Mouse (Mus musculus) midbrain, postnatal 0 days (tissue): Measurements from ENCODE around the gene Sipa1l3. TPM values are rescaled to one million over a fixed set of nuclear protein-coding genes. Genes with fewer than 3 reads are reported as not detected.

ENCODE experiments used
- ATAC-seq: fragments of 200-750 bp; cut with Nextera tagmentation; 2 replicates; pipeline ENCODE4 v1.8.0; 2017; ENCODE audit warnings: moderate number of reproducible peaks, mild to moderate bottlenecking, moderate TSS enrichment, moderate library complexity; ENCODE audit not compliant: low FRiP score
- DNase-seq: peaks from one replicate; pipeline ENCODE4 v3.0.0-alpha.2; 2015; ENCODE audit warnings: low spot score
- H3K27ac ChIP-seq: fragments of 300-500 bp; sonication (generic); 2 replicates; pipeline ENCODE4 v1.5.1; 2014; ENCODE audit warnings: low read depth, mild to moderate bottlenecking, low read length, mixed read lengths
- H3K27me3 ChIP-seq: fragments of 300-500 bp; sonication (generic); 2 replicates; pipeline ENCODE4 v1.6.1; 2014; ENCODE audit warnings: low read length, control low read depth, mixed read lengths; ENCODE audit not compliant: insufficient read depth
- H3K36me3 ChIP-seq: fragments of 300-500 bp; sonication (generic); 2 replicates; pipeline ENCODE4 v1.6.1; 2014; ENCODE audit warnings: low read length, control low read depth, mixed read lengths; ENCODE audit not compliant: insufficient read depth
- H3K4me1 ChIP-seq: fragments of 300-500 bp; sonication (generic); 2 replicates; pipeline ENCODE4 v1.6.1; 2014; ENCODE audit warnings: mild to moderate bottlenecking, control low read depth, antibody characterized with exemption, low read length, mixed read lengths; ENCODE audit not compliant: insufficient read depth
- H3K4me2 ChIP-seq: fragments of 300-500 bp; sonication (generic); 2 replicates; pipeline ENCODE4 v1.6.1; 2014; ENCODE audit warnings: low read depth, mild to moderate bottlenecking, low read length, mixed read lengths; ENCODE audit not compliant: poor library complexity, severe bottlenecking
- H3K4me3 ChIP-seq: fragments of 300-500 bp; sonication (generic); 2 replicates; pipeline ENCODE4 v1.5.1; 2014; ENCODE audit warnings: low read depth, mild to moderate bottlenecking, low read length, moderate library complexity
- H3K9ac ChIP-seq: fragments of 300-500 bp; sonication (generic); replicated peaks from 2 replicates; pipeline ENCODE4 v1.6.1; 2014; ENCODE audit warnings: mild to moderate bottlenecking, low read length, moderate library complexity, mixed read lengths; ENCODE audit not compliant: poor library complexity, severe bottlenecking
- H3K9me3 ChIP-seq: fragments of 300-500 bp; sonication (generic); 2 replicates; pipeline ENCODE4 v1.6.1; 2016; ENCODE audit warnings: low read length, control low read depth
- CTCF ChIP-seq: IDR thresholded peaks from 2 replicates; pipeline ENCODE4 v1.5.1; 2016; ENCODE audit warnings: antibody characterized with exemption, mild to moderate bottlenecking
- WGBS: fragments of 180-500 bp; shearing (Covaris S2); extraction: QIAGEN DNeasy Blood & Tissue Kit; methylation state at CpG from one replicate; pipeline ENCODE4 v1.1.7; 2014; 5-methylcytosine and 5-hydroxymethylcytosine counted together
- polyA plus RNA-seq: library from polyadenylated mRNA; unstranded; fragments of >200 nt; fragmentation: Nextera tagmentation; extraction: Ambion mirVana; gene quantifications from 2 replicates; pipeline ENCODE4 v1.2.1, GENCODE M21; 2015
- total RNA-seq: library from RNA; depleted of rRNA; stranded (reverse); fragments of >200 nt; gene quantifications from 2 replicates; pipeline ENCODE4 v1.2.3, GENCODE M21; 2014

The Sipa1l3 gene
- total and polyA plus RNA-seq, 2 experiments from 2014 or later: 13.9 to 80.7 TPM

DNA sequence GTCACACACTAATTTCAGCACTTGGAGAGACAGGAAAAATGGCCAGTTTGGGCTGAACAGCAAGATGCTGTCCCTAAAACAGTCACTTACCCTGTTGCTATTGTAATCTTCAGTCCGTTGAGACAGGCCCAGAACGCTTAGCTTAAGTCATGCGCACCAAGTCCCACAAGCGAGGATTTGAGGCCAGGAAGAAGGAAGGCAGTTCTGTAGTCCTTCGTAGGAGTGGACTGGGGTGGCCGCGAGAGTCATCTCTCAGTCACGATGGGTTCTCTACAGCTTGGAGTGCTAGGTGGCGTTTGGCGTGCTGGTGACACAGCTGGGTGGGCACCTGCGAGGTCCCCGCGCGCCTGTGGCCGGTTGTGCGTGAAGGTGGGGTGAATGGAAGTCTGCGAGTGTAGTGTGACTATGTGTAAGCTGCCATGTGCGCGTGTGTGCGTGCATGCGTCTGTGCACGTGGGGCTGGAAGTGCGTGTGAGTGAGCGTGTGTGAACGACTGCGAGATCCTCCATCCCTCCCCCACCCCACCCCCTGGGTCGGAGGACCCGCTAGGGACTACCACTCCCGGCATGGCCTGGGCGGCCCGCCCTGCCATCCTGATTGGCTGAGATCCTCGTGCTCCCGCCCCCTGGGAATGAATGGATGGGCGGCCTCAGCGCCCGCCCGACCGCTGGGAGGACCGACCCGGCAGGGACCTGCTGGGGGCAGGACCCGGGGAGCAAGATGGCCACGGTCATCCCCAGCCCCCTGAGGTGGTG is 210.9 kb downstream of the Sipa1l3 start:
- 1% methylated on average over 39 of the region's 42 CpGs for WGBS
- DNase-seq (peak; percentile 95), ATAC-seq (peak; percentile 77)
- TF ChIP-seq CTCF: no peak
- H3K4me2 ChIP-seq: peak overlapping the region; percentile 95
- no peaks in the 10 kb centered on the region for H3K27me3 ChIP-seq
- H3K27ac ChIP-seq: peak overlapping the region; percentile 78
- H3K4me1 ChIP-seq: no peaks in the 10 kb centered on the region; the same call in 1 of the 2 replicates
- peaks cover 5% of the 10 kb centered on the region; the same call in 1 of the 2 replicates for H3K36me3 ChIP-seq
- peak overlapping the region; percentile 81 for H3K9ac ChIP-seq
- H3K9me3 ChIP-seq: no peaks in the 10 kb centered on the region
- peak overlapping the region; percentile 82 for H3K4me3 ChIP-seq

DNA sequence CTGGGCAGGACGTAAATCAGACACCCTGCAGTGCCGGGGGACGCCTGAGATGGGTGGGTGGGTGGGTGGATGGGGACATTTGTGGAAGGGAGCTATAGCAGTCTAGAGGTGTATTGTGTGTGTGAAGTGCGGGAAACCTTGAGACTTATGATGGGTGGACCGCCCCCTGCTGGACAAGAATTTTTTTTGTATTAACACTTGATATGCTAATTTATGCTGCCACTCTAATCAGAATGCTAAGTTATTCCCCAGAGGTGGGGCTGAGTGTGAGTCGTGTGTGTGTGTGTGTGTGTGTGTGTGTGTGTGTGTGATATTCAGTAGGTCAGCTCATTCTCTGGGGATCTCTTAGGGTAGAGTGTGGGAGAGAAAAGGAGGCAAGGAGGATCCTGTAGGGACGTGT is 211.8 kb downstream of the Sipa1l3 start:
- WGBS: 6% methylated on average over 7 of the region's 7 CpGs
- ATAC-seq (no peak), DNase-seq (peak; percentile 86)
- H3K9ac ChIP-seq: peak overlapping the region; percentile 15; the same call in 1 of the 2 replicates
- peaks cover 5% of the 10 kb centered on the region; the same call in 1 of the 2 replicates for H3K36me3 ChIP-seq
- no peaks in the 10 kb centered on the region for H3K9me3 ChIP-seq
- H3K27ac ChIP-seq: peak overlapping the region; percentile 78
- H3K4me3 ChIP-seq: peak overlapping the region; percentile 82
- no peaks in the 10 kb centered on the region; the same call in 1 of the 2 replicates for H3K4me1 ChIP-seq
- no peaks in the 10 kb centered on the region for H3K27me3 ChIP-seq
- peak; percentile 74 for TF ChIP-seq CTCF
- peak overlapping the region; percentile 95 for H3K4me2 ChIP-seq

DNA sequence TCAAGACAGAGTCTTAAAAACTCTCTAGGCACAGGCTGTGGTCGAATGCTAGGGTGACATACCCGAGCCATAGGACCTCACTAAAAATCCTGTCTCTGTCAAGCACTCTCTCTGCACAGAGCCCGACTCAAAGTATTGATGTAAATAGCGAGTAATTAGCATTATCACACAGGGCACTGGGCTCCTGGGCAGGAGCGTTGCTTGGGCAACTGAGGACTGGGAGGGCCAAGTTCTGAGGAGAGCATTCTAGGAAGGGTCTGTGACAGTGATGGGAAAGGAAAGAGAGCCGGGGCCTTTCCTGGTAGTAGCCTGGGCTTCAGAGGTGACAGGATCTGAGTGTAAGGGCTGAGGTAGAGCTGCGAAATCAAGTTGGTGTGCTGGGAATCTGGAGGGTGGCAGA is 212.3 kb downstream of the Sipa1l3 start:
- H3K27me3 ChIP-seq: no peaks in the 10 kb centered on the region
- ATAC-seq: no peak
- peaks cover 3% of the 10 kb centered on the region; the same call in 1 of the 2 replicates for H3K36me3 ChIP-seq
- peak overlapping the region; percentile 32; the same call in 1 of the 2 replicates for H3K27ac ChIP-seq
- peak overlapping the region; percentile 82 for H3K4me3 ChIP-seq
- peak overlapping the region; percentile 15; the same call in 1 of the 2 replicates for H3K9ac ChIP-seq
- no peaks in the 10 kb centered on the region for H3K9me3 ChIP-seq
- H3K4me1 ChIP-seq: no peaks in the 10 kb centered on the region; the same call in 1 of the 2 replicates
- WGBS: 14% methylated on average over 7 of the region's 7 CpGs
- peak overlapping the region; percentile 95 for H3K4me2 ChIP-seq
- TF ChIP-seq CTCF: no peak
- DNase-seq: no peak

DNA sequence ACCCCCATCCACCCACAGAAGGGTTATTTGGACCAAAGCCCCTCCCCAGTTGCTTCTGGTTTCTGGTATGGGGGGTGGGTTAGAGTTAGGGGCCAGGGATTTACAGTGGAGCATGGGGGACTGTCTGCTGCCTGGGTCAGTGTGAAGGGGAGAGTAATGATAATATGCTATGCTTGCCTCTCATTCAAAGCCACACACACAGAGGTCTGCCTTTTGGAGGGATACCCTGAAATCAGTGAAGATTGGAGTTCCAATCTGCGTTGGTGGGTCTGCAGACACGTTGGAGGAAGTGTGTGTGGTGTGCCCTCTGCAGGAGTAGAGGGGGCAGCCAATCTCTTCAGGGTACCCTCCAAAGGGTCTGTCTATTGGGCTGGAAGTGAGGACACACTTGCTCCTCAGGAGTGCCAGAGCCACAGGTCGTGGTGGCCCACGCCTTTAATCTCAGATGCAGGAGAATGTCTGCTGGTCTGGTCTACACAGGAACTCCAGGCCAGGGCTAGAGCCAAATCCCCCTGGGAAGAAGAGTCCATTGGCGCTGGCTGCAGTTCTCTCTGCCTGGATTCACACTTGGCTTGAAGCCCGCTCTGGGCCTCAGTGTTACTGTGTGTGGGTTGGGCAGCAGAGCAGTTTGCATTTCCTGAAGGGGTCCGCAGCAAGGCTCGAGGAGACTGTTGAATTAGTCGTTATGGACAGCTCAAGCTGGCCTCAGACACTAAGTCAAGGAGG is 213.0 kb downstream of the Sipa1l3 start:
- 14% methylated on average over 9 of the region's 9 CpGs for WGBS
- peak; percentile 24 for TF ChIP-seq CTCF
- peak overlapping the region; percentile 81 for H3K27ac ChIP-seq
- ATAC-seq (no peak), DNase-seq (no peak)
- H3K4me1 ChIP-seq: no peaks in the 10 kb centered on the region; the same call in 1 of the 2 replicates
- H3K27me3 ChIP-seq: no peaks in the 10 kb centered on the region
- peak overlapping the region; percentile 88 for H3K9ac ChIP-seq
- peak overlapping the region; percentile 82 for H3K4me3 ChIP-seq
- peak overlapping the region; percentile 95 for H3K4me2 ChIP-seq
- no peaks in the 10 kb centered on the region for H3K36me3 ChIP-seq
- no peaks in the 10 kb centered on the region for H3K9me3 ChIP-seq

DNA sequence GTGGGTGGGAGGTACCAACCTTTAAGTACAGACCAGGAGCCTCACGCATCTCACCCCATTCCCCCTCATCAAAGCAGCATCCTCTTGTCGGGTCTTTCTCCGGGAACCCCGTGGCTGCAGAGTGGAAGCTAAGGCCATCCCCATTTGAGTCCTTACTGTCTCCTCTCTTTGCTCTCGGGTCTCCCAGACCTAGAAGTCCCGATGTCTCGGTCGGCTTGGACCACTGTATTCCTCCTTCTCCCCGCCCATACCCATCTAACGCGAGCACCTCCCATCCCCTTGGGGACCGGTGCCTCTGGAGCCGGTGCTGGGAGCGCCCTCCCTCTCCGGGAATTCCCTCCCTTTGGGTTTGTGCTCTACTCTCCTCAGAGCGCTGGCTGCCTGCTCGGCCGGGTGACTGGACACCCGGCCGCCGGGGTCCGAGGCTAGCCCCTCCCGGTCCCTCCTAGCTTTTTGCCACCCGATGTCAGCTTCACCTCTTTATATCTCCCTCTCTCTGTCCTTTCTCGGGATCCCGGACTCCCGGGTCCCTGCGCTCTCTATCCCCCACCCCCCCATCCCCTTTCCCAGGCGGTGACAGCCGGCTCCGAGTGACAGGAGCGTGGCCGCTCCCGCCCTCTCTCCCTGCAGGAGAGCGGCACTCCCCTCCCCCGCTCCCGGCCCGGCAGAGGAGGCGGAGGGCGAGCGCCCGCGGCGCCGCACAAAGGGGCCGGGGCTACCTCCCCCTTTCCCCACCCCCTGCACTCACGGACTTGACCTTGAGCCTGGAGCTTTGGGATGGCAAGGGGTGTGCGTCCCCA is 213.8 kb downstream of the Sipa1l3 start:
- ATAC-seq: no peak
- no peaks in the 10 kb centered on the region for H3K9me3 ChIP-seq
- peak overlapping the region; percentile 82 for H3K4me3 ChIP-seq
- H3K4me1 ChIP-seq: no peaks in the 10 kb centered on the region; the same call in 1 of the 2 replicates
- H3K4me2 ChIP-seq: peak overlapping the region; percentile 95
- H3K27me3 ChIP-seq: no peaks in the 10 kb centered on the region
- H3K27ac ChIP-seq: peak overlapping the region; percentile 81
- H3K9ac ChIP-seq: peak overlapping the region; percentile 88
- H3K36me3 ChIP-seq: no peaks in the 10 kb centered on the region
- no peak for DNase-seq
- under 1% methylated on average over 41 of the region's 48 CpGs for WGBS
- no peak for TF ChIP-seq CTCF
